Mouse (Mus musculus): ENCODE data around the gene Slc5a4b.
"Not testable (repeated sequence)": the region's sequence is repeated elsewhere in the genome, so short reads cannot be mapped to it uniquely, and the experiment has no call there.

Gene Slc5a4b

GRCm38 (mm10) chr10:76110861-76111260, at the start of gene Slc5a4b:
Gene Slc5a4b (minus strand): TSS chr10:76110961.
- DNase-seq (ENCODE audit: low read depth, low spot score), result no peak

GRCm38 (mm10) chr10:76158009-76158408, 47.2 kb upstream of the Slc5a4b start:
- no peak for DNase-seq (ENCODE audit: low read depth, low spot score)

- DNase-seq (ENCODE audit: low read depth, low spot score), result no peak
These were observed 46.8 kb upstream of the Slc5a4b start for GRCm38 (mm10) chr10:76157528-76157927.

GRCm38 (mm10) chr10:76155911-76156310, 45.1 kb upstream of the Slc5a4b start:
- DNase-seq (ENCODE audit: low read depth, low spot score), result no peak

- DNase-seq (ENCODE audit: low read depth, low spot score), result no peak
These were observed 36.5 kb upstream of the Slc5a4b start, which contains the start of gene Slc5a4a for GRCm38 (mm10) chr10:76147278-76147677. Gene Slc5a4a (plus strand): TSS chr10:76147451.

GRCm38 (mm10) chr10:76146846-76147245, 36.1 kb upstream of the Slc5a4b start:
- no peak for DNase-seq (ENCODE audit: low read depth, low spot score)

GRCm38 (mm10) chr10:76136318-76136717, 25.6 kb upstream of the Slc5a4b start:
- no peak for DNase-seq (ENCODE audit: low read depth, low spot score)

GRCm38 (mm10) chr10:76132506-76132905, 21.7 kb upstream of the Slc5a4b start:
- DNase-seq (ENCODE audit: low read depth, low spot score), result no peak

GRCm38 (mm10) chr10:76121495-76121894, 10.7 kb upstream of the Slc5a4b start:
- DNase-seq (ENCODE audit: low read depth, low spot score), result no peak

- DNase-seq (ENCODE audit: low read depth, low spot score), result no peak
These were observed 9.5 kb upstream of the Slc5a4b start for GRCm38 (mm10) chr10:76120124-76120711.

GRCm38 (mm10) chr10:76118741-76119140, 8.0 kb upstream of the Slc5a4b start:
- DNase-seq (ENCODE audit: low read depth, low spot score), result no peak

GRCm38 (mm10) chr10:76117966-76118365, 7.2 kb upstream of the Slc5a4b start:
- no peak for DNase-seq (ENCODE audit: low read depth, low spot score)

GRCm38 (mm10) chr10:76097368-76097767, 13.4 kb downstream of the Slc5a4b start:
- no peak for DNase-seq (ENCODE audit: low read depth, low spot score)

GRCm38 (mm10) chr10:76096580-76096979, 14.2 kb downstream of the Slc5a4b start:
- no peak for DNase-seq (ENCODE audit: low read depth, low spot score)

GRCm38 (mm10) chr10:76077008-76077407, 33.8 kb downstream of the Slc5a4b start:
- DNase-seq (ENCODE audit: low read depth, low spot score), result not testable (repeated sequence)

- DNase-seq (ENCODE audit: low read depth, low spot score), result not testable (repeated sequence)
These were observed 38.7 kb downstream of the Slc5a4b start for GRCm38 (mm10) chr10:76072080-76072479.

GRCm38 (mm10) chr10:76067674-76068613, 42.8 kb downstream of the Slc5a4b start:
- no peak for DNase-seq (ENCODE audit: low read depth, low spot score)

GRCm38 (mm10) chr10:76062439-76062838, 48.3 kb downstream of the Slc5a4b start:
- no peak for DNase-seq (ENCODE audit: low read depth, low spot score)

GRCm38 (mm10) chr10:76051860-76052259, 58.9 kb downstream of the Slc5a4b start:
- no peak for DNase-seq (ENCODE audit: low read depth, low spot score)

- DNase-seq (ENCODE audit: low read depth, low spot score), result no peak
These were observed 61.8 kb downstream of the Slc5a4b start for GRCm38 (mm10) chr10:76048967-76049366.

- DNase-seq (ENCODE audit: low read depth, low spot score), result no peak
These were observed 63.4 kb downstream of the Slc5a4b start for GRCm38 (mm10) chr10:76047182-76047869.

GRCm38 (mm10) chr10:76046754-76047153, 64.0 kb downstream of the Slc5a4b start:
- no peak for DNase-seq (ENCODE audit: low read depth, low spot score)

Measured in c-Kit-negative CD71-positive TER-119-positive erythroid progenitor cells, embryonic 14.5 days (primary cell).